In the genomic region with DNA sequence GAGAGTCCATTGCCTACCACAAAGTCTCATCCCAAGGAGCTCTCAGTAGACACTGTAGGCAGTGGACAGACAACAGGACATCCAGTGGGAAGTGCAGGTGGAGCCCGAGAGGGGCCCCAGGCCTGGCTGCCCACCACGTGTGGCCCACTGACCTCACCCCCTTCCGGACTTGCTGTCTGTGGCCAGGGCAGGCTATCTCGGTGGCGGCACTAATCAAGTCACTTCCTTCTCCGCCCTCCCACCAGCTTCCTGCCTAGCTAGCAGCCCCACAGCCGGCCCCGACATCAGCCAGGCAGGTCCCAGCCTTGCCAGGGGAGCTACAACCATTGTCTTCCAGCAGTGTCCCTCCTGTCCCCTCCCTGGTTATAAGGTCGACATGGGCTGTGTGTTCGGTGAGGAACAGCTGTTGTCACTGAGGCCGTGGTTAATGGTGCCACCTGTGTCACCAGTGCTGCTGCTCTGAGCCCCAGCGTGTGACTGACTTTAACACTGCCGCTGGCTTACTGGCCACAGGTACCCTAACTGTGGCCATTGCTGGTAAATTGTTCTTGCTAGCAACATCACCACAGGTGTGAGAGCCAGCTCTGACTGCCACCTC, we compare ENCODE assay signal across 7 mouse cellular contexts. TPM values are rescaled to one million over a fixed set of nuclear protein-coding genes. Genes with fewer than 3 reads are reported as not detected.
DNase-seq lines count a peak whose midpoint lies in the region; ATAC-seq and TF ChIP-seq lines count a peak whose summit lies in the region.

No protein-coding gene starts in this region.

- 0 out of 2 replicates have a peak, but pooled peaks have one; percentile 27 for TF ChIP-seq EP300 in heart, adult 2 months (IDR thresholded peaks at IDR 0.05; ENCODE audit: insufficient read depth, low read depth, low read length)

- H3K4me2 ChIP-seq in kidney, embryonic 14.5 days (replicated peaks; ENCODE audit: low read depth, low read length) = no peak overlapping the region

- TF ChIP-seq CTCF in heart, adult 2 months (IDR thresholded peaks at IDR 0.05) = no peak

- peak; percentile 57 to 69 for DNase-seq in adrenal gland, postnatal 36 days
- DNase-seq in heart, adult 2 months = peak; percentile 60 to 76
- DNase-seq in lung, postnatal 14 days = peak; percentile 57
- DNase-seq in embryo, embryonic 10.5 days (ENCODE audit: low spot score) = no peak
- DNase-seq in urinary bladder, postnatal 25 days (ENCODE audit: low spot score) = no peak
- no peak for DNase-seq in embryo, embryonic 10 days (ENCODE audit: low spot score)

- peak overlapping the region; percentile 38; the same call in 1 of the 2 replicates for H3K27ac ChIP-seq in heart, adult 2 months
- H3K27ac ChIP-seq in kidney, embryonic 14.5 days (ENCODE audit: low read depth, low read length) = 0 out of 2 replicates have a peak overlapping the region, but pooled peaks have one; percentile 12

- H3K4me1 ChIP-seq in heart, adult 2 months (ENCODE audit: control insufficient read depth, insufficient read depth, low read length) = peaks cover 24% of the 10 kb centered on the region
- peaks cover 7% of the 10 kb centered on the region; the same call in 1 of the 2 replicates for H3K4me1 ChIP-seq in kidney, embryonic 14.5 days (ENCODE audit: control insufficient read depth, insufficient read depth, low read length)

- intact Hi-C loops in heart, adult 2 months (cut with DNase I) = no loop called here

- H3K9me3 ChIP-seq in kidney, embryonic 14.5 days (ENCODE audit: control insufficient read depth, low read length) = no peaks in the 10 kb centered on the region

- no peak for TF ChIP-seq POLR2A in heart, adult 2 months (IDR thresholded peaks at IDR 0.05; ENCODE audit: insufficient read depth, low read depth, low read length)

- H3K36me3 ChIP-seq in heart, adult 2 months (ENCODE audit: control insufficient read depth, insufficient read depth, low read length) = no peaks in the 10 kb centered on the region
- H3K36me3 ChIP-seq in kidney, embryonic 14.5 days (ENCODE audit: control insufficient read depth, insufficient read depth, low read length) = peaks cover 13% of the 10 kb centered on the region; the same call in 1 of the 2 replicates

- no peaks in the 10 kb centered on the region for H3K27me3 ChIP-seq in heart, adult 2 months (ENCODE audit: control insufficient read depth, insufficient read depth, low read length)
- H3K27me3 ChIP-seq in kidney, embryonic 14.5 days (ENCODE audit: control insufficient read depth, insufficient read depth, low read length) = no peaks in the 10 kb centered on the region

- H3K4me3 ChIP-seq in heart, adult 2 months = no peak overlapping the region
- H3K4me3 ChIP-seq in kidney, embryonic 14.5 days (ENCODE audit: low read length) = no peak overlapping the region

- no peak for ATAC-seq in kidney, embryonic 14.5 days (ENCODE audit: low FRiP score, low TSS enrichment)

- no peaks in the 10 kb centered on the region; the same call in 1 of the 2 replicates for H3K79me2 ChIP-seq in heart, adult 2 months (replicated peaks; ENCODE audit: control insufficient read depth, insufficient read depth, low read length)

- WGBS in heart, adult 2 months = 37% methylated on average over 13 of the region's 13 CpGs
- 43% methylated on average over 13 of the region's 13 CpGs for WGBS in kidney, embryonic 14.5 days

- H3K9ac ChIP-seq in heart, adult 2 months (ENCODE audit: low read depth, low read length) = no peak overlapping the region
- no peak overlapping the region for H3K9ac ChIP-seq in kidney, embryonic 14.5 days (ENCODE audit: low read depth, low read length)

RNA-seq across cellular contexts. Expression of a gene that starts 33.1 kb away (rescaled TPM):
- 10 to 100 TPM; 14.0 to 15.5 TPM for total RNA-seq in adrenal gland, postnatal 36 days (2021)
- 10 to 100 TPM; 21.2 to 24.6 TPM for total RNA-seq in heart, adult 2 months (2021)
- 20.0 and 20.9 TPM in 2 replicates for polyA plus RNA-seq in heart, adult 2 months (2012; rRNA removed)
- polyA plus RNA-seq in kidney, embryonic 14.5 days (2014; fragmentation: Nextera tagmentation; extraction: Ambion mirVana) = 2.7 and 2.8 TPM in 2 replicates

RNA-seq across cellular contexts. Expression of a gene that starts 45.5 kb away (rescaled TPM):
- total RNA-seq in adrenal gland, postnatal 36 days (2021) = not detected
- not detected for total RNA-seq in heart, adult 2 months (2021)
- not detected in 2 replicates for polyA plus RNA-seq in heart, adult 2 months (2012; rRNA removed)
- polyA plus RNA-seq in kidney, embryonic 14.5 days (2014; fragmentation: Nextera tagmentation; extraction: Ambion mirVana) = not detected in 2 replicates

Comparison
In these comparisons a context has a peak if more than half of its experiments do, and no peak if none do; other contexts are left out.
1. DNase-seq: peak in adrenal gland, postnatal 36 days (2 of 2), heart, adult 2 months (2 of 2) and lung, postnatal 14 days (single experiment); none in embryo, embryonic 10.5 days (single experiment), urinary bladder, postnatal 25 days (single experiment) and embryo, embryonic 10 days (single experiment).